Mouse (Mus musculus): ENCODE data around the gene Prkg1.

The Prkg1 gene

DNA sequence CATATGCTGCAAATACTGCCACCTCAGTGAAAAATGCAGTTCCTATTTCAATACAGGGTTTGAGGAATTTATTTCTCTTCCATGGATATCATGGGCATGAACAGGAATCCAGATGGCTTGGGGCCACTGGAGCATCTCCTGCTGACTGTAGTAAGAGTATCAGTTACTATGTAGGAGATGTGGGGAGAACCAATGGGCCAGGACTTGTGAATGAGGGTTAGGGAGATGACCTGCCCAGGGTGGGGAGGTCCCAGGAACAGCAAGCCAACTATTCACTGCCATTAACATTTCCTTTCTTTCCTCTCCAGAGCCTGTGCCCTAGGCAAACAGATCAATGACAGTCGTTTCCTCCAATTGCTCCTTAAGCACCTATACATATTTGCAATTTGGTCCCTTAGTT, 593.8 kb downstream of the Prkg1 start:
- DNase-seq (ENCODE audit: low read depth in 1 of 2, low spot score in 2 of 2): no peak

GRCm38 (mm10) chr19:31158944-31159460, 605.8 kb downstream of the Prkg1 start:
- DNase-seq (ENCODE audit: low read depth in 1 of 2, low spot score in 2 of 2): no peak

DNA sequence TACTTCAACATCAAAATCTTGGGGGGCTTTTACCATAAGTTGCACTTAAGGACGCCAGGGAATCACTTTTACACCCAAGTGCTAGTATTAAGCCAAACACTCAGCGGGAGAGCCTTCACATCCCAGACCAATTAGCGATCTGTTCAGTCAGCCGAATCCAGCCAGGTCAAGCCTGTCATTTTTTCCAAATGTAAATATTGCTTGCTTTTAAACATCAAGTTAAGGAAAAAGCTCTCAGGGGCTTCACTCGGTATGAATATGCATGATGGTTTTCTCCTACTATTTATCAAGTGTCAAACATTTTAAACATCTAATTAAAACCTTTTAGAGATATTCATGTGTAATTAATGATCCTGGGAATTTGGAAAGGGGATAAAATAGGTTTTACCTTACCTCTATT, 611.4 kb downstream of the Prkg1 start:
- no peak for DNase-seq (ENCODE audit: low read depth in 1 of 2, low spot score in 2 of 2)

- DNase-seq (ENCODE audit: low read depth in 1 of 2, low spot score in 2 of 2): no peak
Observed at GRCm38 (mm10) chr19:31149902-31150301, 614.9 kb downstream of the Prkg1 start.

DNA sequence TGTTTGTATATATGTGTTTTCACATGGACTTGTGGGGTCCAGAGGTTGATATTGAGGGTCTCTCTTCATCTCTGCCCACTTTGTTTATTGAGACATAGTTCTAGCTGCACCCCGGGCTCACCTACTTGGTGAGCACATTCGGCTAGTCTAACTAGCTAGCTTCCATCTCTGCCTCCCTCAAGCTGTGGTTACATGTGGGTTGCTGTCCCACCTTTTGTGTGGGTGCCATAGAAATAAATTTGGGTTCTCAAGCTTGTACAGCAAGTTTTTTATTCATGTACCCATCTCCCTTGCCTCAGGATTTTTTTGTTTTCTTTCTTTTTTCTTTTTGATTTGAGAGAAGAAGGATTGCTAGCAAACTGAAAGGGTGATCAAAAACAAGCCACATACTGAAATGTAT, 617.4 kb downstream of the Prkg1 start:
- DNase-seq (ENCODE audit: low read depth in 1 of 2, low spot score in 2 of 2): no peak

DNA sequence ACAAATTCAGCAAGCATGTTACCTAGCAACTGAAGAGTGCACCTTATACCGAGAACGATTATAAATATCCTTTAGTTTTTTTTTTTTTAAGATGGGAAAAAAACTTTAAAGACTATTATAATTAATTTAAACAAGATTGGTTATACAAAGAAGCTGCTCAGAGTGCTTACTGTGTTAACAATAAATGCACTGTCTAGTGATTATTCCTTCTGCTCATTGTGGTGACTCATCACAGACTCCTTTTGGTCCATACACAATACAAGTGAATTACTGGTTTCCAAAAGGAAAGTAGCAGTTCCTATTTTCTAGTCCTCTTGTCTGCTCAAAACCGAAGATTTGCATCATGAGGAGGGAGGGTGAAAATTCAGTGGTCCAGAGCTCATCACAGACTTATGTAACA, 618.7 kb downstream of the Prkg1 start:
- no peak for DNase-seq (ENCODE audit: low read depth in 1 of 2, low spot score in 2 of 2)

- no peak for DNase-seq (ENCODE audit: low read depth in 1 of 2, low spot score in 2 of 2)
Observed at GRCm38 (mm10) chr19:31141905-31142304, 622.9 kb downstream of the Prkg1 start.

DNA sequence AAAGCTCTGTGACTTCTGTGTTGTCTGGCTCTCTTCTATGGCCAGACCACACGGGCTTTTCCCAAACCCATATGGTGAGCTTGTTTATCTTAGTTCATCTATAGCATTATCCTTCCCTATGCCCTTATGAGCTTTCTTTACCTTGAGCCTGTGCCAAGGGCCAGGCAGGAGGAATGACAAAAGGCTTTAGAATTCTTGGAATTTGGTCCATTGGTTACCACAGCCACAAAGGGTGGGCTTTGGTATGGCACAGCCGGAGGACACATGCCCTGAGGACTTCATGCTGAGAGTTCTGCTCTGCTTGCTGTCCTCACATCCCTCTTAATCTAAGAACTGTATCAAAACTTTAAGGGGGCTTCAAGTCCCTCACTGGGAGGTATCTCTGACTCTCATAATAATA, 628.5 kb downstream of the Prkg1 start:
- no peak for DNase-seq (ENCODE audit: low read depth in 1 of 2, low spot score in 2 of 2)

GRCm38 (mm10) chr19:31132614-31133013, 632.2 kb downstream of the Prkg1 start:
- DNase-seq (ENCODE audit: low read depth in 1 of 2, low spot score in 2 of 2): no peak

GRCm38 (mm10) chr19:31124628-31125027, 640.2 kb downstream of the Prkg1 start:
- no peak for DNase-seq (ENCODE audit: low read depth in 1 of 2, low spot score in 2 of 2)

DNA sequence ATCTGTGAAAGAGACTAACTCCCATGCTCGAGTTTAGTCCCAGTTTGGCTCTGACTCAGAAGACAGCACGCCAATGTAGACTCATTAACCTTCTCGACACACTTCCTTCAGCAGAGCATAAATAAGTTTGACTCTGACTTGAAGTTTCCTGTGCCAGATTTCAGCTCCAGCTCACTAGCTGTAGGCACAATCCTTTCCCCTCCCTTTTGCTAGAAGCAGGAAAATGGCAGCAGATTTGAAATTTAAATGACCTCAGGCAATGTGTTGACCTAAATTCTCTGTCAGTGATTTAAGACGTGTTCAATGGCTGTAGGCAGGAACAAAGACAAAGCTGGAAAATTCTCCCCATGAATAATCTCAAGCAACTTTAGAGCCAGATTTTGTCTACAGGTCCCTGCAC, 650.1 kb downstream of the Prkg1 start:
- no peak for DNase-seq (ENCODE audit: low read depth in 1 of 2, low spot score in 2 of 2)

GRCm38 (mm10) chr19:31106835-31107554, 657.8 kb downstream of the Prkg1 start:
- DNase-seq (ENCODE audit: low read depth in 1 of 2, low spot score in 2 of 2): no peak

- DNase-seq (ENCODE audit: low read depth in 1 of 2, low spot score in 2 of 2): no peak
Observed at GRCm38 (mm10) chr19:31106036-31106435, 658.8 kb downstream of the Prkg1 start.

DNA sequence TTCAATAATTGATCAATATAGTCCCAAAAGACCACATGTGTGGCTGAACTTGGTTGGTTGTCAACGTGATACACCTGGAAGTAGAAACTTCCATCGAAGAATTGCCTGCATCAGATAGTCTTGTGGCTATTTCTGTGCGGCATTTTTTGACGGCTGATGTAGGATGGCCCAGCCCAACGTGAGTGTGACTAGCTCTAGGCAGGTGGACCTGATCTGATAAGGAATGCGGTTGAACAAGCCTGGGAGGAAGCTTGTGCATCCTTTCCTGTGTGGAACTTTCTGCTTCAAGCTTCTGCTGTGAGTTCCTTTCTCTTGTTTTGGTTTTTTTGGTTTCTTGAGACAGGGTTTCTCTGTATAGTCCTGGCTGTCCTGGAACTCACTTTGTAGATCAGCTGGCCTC, 660.1 kb downstream of the Prkg1 start:
- no peak for DNase-seq (ENCODE audit: low read depth in 1 of 2, low spot score in 2 of 2)

DNA sequence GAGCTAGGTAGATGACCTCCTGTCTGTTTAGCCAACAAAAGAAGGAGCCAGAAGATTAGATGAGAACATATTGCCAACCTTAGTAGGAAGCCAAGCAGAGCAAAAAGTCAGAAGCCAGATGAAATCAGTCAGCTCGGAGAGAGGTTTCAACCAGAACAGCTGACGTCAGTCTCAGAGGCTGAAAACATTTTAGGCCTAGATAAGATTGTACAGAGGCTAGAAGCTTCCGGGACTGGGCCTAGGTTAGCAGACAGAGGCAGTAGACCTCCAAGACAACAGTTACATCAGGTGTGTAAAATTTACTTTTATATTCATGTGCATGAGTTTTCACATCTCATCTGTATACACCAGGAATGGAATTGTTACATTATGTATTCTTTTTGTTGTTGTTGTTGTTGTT, 665.5 kb downstream of the Prkg1 start:
- no peak for DNase-seq (ENCODE audit: low read depth in 1 of 2, low spot score in 2 of 2)

DNA sequence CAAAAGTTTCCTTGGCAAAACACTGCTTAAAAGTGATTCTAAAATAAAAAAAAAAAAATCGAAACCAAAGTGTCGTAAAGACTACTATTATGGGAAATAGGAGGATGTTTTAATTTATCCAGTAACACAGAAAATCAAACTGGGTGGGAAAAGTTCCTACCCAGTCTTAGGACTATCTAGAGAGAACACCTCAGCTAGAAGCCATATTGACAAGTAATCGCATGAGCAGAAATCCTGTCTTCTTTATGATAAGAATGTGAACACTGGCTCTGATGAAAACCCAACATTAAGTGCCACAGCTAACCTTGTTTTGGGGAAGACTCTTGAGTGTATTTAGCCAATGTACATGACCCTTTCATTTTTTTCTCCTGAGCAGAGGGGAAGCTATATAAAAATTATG, 667.0 kb downstream of the Prkg1 start:
- no peak for DNase-seq (ENCODE audit: low read depth in 1 of 2, low spot score in 2 of 2)

DNA sequence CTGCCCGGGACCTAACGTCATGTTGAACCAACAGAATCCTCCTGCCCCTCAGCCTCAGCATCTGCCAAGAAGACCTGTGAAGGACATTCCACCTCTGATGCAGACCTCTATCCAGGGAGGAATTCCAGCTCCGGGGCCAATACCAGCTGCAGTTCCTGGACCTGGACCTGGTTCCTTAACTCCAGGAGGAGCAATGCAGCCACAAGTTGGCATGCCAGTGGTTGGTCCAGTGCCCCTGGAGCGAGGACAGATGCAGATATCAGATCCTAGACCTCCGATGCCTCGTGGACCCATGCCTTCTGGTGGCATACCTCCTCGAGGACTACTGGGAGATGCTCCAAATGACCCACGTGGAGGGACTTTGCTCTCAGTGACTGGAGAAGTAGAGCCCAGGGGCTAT, 681.1 kb downstream of the Prkg1 start:
- no peak for DNase-seq (ENCODE audit: low read depth in 1 of 2, low spot score in 2 of 2)

DNA sequence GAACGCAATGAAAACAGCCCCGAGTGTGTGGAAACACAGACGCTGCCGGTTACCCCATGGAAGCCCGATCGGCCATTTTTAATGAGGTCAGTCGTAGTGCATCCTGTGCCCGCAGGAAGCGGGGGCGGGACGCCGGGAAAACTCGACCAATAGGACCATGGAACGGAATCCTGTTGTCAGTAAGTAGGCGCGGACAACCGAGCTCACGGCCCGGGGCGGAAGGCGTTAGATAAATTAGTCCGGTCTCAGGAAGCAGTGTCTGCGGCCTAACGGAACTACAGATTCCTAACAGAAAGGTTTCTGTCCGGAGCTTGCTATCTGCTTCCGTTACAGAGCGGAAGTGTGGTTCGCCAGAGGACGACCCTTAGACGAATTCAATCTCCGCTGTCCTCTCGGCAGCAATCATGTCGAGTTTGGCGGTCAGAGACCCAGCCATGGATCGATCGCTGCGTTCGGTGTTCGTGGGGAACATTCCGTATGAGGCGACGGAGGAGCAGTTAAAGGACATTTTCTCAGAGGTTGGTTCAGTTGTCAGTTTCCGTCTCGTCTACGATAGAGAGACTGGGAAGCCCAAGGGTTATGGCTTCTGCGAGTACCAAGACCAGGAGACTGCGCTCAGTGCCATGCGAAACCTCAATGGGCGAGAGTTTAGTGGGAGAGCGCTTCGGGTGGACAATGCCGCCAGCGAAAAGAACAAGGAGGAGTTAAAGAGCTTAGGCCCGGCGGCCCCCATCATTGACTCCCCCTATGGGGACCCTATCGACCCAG, 682.0 kb downstream of the Prkg1 start, which contains the start of gene Cstf2t:
Cstf2t (plus strand) TSS at position 176 of the 768 bp plus-strand sequence.
- DNase-seq (ENCODE audit: low read depth in 1 of 2, low spot score in 2 of 2): peak; percentile 98 to 99

DNA sequence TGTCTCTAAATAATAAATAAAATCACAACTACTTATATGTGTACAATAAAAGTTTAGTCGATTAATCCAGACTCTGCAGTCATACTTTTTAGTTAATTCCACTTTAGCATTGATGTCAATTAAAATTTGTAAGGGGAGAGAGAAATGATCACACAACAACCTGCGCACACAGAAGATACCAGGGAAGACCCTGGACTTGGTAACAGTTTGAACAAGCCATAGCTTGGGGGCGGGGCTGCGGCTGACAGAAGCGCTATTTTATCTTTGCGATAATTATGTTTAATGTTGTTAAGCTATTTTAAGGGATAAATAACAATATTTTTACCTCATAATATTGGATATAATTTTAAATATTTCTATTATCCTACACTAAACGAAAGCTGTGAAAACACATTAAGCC, 682.6 kb downstream of the Prkg1 start:
- no peak for DNase-seq (ENCODE audit: low read depth in 1 of 2, low spot score in 2 of 2)

DNA sequence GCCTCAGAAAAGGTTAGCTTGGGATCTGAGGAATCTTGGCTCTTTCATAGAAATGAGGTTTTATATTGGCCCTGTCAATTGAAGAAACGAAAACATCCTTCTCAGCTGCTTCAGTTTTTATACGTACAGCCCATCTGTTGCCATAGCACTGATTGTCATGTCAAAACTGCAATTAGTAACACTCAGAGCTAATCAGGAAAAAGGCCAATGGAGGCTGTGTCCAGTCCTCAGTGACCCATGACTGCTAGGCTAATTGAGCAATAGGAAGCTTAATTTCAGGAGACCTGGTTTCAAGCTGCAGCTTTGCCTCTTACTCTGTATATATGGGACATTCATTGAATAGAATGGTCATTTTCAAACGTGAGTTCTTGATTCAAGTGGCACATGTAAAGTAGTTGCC, 686.6 kb downstream of the Prkg1 start:
- no peak for DNase-seq (ENCODE audit: low read depth in 1 of 2, low spot score in 2 of 2)

- DNase-seq (ENCODE audit: low read depth in 1 of 2, low spot score in 2 of 2): no peak
Observed at GRCm38 (mm10) chr19:31076106-31076505, 688.7 kb downstream of the Prkg1 start.

DNA sequence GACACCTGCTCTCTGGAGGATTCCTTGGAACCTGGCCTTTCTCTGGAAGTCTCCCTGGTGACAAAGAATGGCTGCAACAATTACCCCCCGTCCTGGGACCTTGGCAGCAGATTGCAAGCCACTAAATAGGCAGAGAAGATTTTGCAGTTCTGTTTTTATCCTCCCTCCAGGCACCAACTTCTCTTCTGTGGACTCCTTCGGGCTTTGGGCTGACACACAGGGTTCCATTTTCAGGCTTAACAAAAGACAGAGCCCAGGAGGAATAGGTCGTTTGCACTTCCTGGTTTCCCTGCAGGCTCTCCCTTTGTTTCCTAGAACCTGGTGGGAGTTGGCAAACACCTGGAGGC, 690.1 kb downstream of the Prkg1 start:
- DNase-seq (ENCODE audit: low read depth in 1 of 2, low spot score in 2 of 2): no peak

Data from monocyte, adult 2 months (primary cell).